Mouse (Mus musculus) liver, embryonic 14.5 days (tissue): ENCODE data around the gene Slc34a3.

ENCODE experiments used
- CTCF ChIP-seq: IDR thresholded peaks from 2 replicates; pipeline ENCODE4 v1.5.1; 2016; ENCODE audit warnings: antibody characterized with exemption, low read depth, control low read depth
- EP300 ChIP-seq: IDR thresholded peaks from 2 replicates; pipeline ENCODE4 v1.6.1; 2016; ENCODE audit warnings: antibody characterized with exemption, low read depth

DNA sequence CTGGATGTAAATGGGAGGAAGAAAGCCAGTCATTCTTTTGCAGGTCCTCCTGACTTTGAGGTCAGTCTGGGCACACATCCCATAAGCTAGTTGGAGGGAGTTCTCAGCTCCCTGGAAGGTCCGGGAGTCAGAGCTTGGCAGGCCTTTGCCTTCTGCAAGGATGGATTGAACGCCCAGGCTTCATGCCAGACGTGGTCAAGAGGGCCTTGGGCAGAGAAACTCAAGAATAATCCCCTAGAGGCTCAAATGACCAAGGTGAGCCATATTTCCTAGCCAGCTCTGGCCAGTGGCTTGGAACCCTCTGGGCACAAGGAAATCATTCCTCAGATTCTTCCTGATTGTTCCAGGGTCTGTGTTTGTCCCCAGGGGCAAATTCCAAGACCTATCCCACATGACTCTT lies 30.7 kb upstream of the Slc34a3 start:
- TF ChIP-seq CTCF (no peak), EP300 (no peak)
